Mouse (Mus musculus) C2C12 (cell line): ENCODE measurements around the gene Ttll8.

Experiments
- CTCF ChIP-seq: IDR thresholded peaks from one replicate; pipeline ENCODE4 v1.5.1; 2011; ENCODE audit not compliant: control insufficient read depth, insufficient read depth, insufficient read length
- MYOG ChIP-seq: IDR thresholded peaks from one replicate; pipeline ENCODE4 v1.6.1; 2011; ENCODE audit not compliant: control insufficient read depth, insufficient read length; ENCODE audit errors: extremely low read depth
- USF1 ChIP-seq: IDR thresholded peaks from one replicate; pipeline ENCODE4 v1.6.1; 2011; ENCODE audit warnings: low read depth, mild to moderate bottlenecking, control low read depth, moderate library complexity

GRCm38 (mm10) chr15:88842300-88842673 lies 111.9 kb downstream of the Ttll8 start:
- no peak for TF ChIP-seq CTCF
- no peak for TF ChIP-seq USF1
- no peak for TF ChIP-seq MYOG
